Mouse (Mus musculus) cortical plate, adult 2 months (tissue): ENCODE results near the gene Zfp936. TPM values are rescaled to one million over a fixed set of nuclear protein-coding genes. Genes with fewer than 3 reads are reported as not detected.
"Not testable (repeated sequence)": the region's sequence is repeated elsewhere in the genome, so short reads cannot be mapped to it uniquely, and the experiment has no call there.

Source experiments
- H3K27ac ChIP-seq: fragments of 200-500 bp; 2 replicates; pipeline ENCODE4 v1.5.1; 2012; ENCODE audit warnings: low read length, control low read depth, inconsistent platforms; ENCODE audit not compliant: insufficient read depth
- H3K4me1 ChIP-seq: fragments of 200-500 bp; 2 replicates; pipeline ENCODE4 v1.6.1; 2011; ENCODE audit warnings: low read length; ENCODE audit not compliant: control insufficient read depth, insufficient read depth
- H3K4me3 ChIP-seq: fragments of 200-500 bp; 2 replicates; pipeline ENCODE4 v1.5.1; 2011; ENCODE audit warnings: mild to moderate bottlenecking, low read length, control low read depth; ENCODE audit not compliant: insufficient read depth
- CTCF ChIP-seq: fragments of 200-500 bp; IDR thresholded peaks from 2 replicates; pipeline ENCODE4 v1.5.1; 2011; ENCODE audit warnings: mild to moderate bottlenecking, control low read depth, low read length; ENCODE audit not compliant: insufficient read depth; ENCODE audit errors: extremely low read depth
- POLR2A ChIP-seq: fragments of 200-500 bp; IDR thresholded peaks from 2 replicates; pipeline ENCODE4 v1.6.1; 2011; ENCODE audit warnings: mild to moderate bottlenecking, low read length, control low read depth; ENCODE audit not compliant: insufficient read depth; ENCODE audit errors: extremely low read depth
- polyA plus RNA-seq: library from polyadenylated mRNA; depleted of rRNA; stranded (reverse); fragments of >200 nt; gene quantifications from 2 replicates; pipeline ENCODE4 v1.2.3, GENCODE M21; 2012; rRNA removed

Zfp936 gene
- not detected in 2 replicates for polyA plus RNA-seq

GRCm38 (mm10) chr7:43113929-43114328, at the start of gene Zfp936:
Gene Zfp936 (plus strand): TSS chr7:43114229.
- not testable (repeated sequence) for H3K4me3 ChIP-seq, H3K4me1 ChIP-seq, H3K27ac ChIP-seq

GRCm38 (mm10) chr7:43077831-43078230, 36.2 kb upstream of the Zfp936 start:
- Histone ChIP-seq H3K4me3 (no peak overlapping the region), H3K4me1 (no peaks in the 10 kb centered on the region), H3K27ac (no peak overlapping the region)
- TF ChIP-seq POLR2A = no peak
- TF ChIP-seq CTCF = no peak

GRCm38 (mm10) chr7:43128691-43129090, 14.7 kb downstream of the Zfp936 start:
- H3K4me1 ChIP-seq, H3K27ac ChIP-seq, H3K4me3 ChIP-seq: not testable (repeated sequence)

- H3K4me3 ChIP-seq, H3K27ac ChIP-seq, H3K4me1 ChIP-seq: not testable (repeated sequence)
Measured at GRCm38 (mm10) chr7:43164121-43164520, 50.1 kb downstream of the Zfp936 start.

GRCm38 (mm10) chr7:43167101-43167500, 53.1 kb downstream of the Zfp936 start:
- not testable (repeated sequence) for H3K4me3 ChIP-seq, H3K27ac ChIP-seq

GRCm38 (mm10) chr7:43167811-43168210, 53.8 kb downstream of the Zfp936 start:
- H3K4me1 ChIP-seq, H3K4me3 ChIP-seq: not testable (repeated sequence)

More at GRCm38 (mm10) chr7:43167101-43167500, 53.1 kb downstream of the Zfp936 start:
- H3K4me1 ChIP-seq = not testable (repeated sequence)

GRCm38 (mm10) chr7:43168212-43168611, 54.2 kb downstream of the Zfp936 start:
- not testable (repeated sequence) for H3K4me1 ChIP-seq, H3K4me3 ChIP-seq, H3K27ac ChIP-seq

More at GRCm38 (mm10) chr7:43167811-43168210, 53.8 kb downstream of the Zfp936 start:
- not testable (repeated sequence) for H3K27ac ChIP-seq

- H3K4me1 ChIP-seq = no peaks in the 10 kb centered on the region
- TF ChIP-seq CTCF (no peak), POLR2A (no peak)
- no peak overlapping the region for H3K4me3 ChIP-seq
- no peak overlapping the region for H3K27ac ChIP-seq
Measured at GRCm38 (mm10) chr7:43177003-43177702, 63.1 kb downstream of the Zfp936 start.

- H3K4me1 ChIP-seq, H3K27ac ChIP-seq, H3K4me3 ChIP-seq: not testable (repeated sequence)
Measured at GRCm38 (mm10) chr7:43213781-43214180, 99.8 kb downstream of the Zfp936 start.

Other genes starting within 250 kb of the Zfp936 start
- not detected in 2 replicates for gene Gm2381, start 247.0 kb upstream of the Zfp936 start, polyA plus RNA-seq
- gene Vmn2r63, start 180.4 kb upstream of the Zfp936 start, polyA plus RNA-seq = not detected in 2 replicates
- gene Gm9268, start 95.5 kb upstream of the Zfp936 start, polyA plus RNA-seq = not detected in 2 replicates
- 15.3 and 15.4 TPM in 2 replicates for gene Zfp715, start 199.1 kb downstream of the Zfp936 start, polyA plus RNA-seq
- 0.44 and 1.1 TPM in 2 replicates for gene Siglecf, start 237.1 kb downstream of the Zfp936 start, polyA plus RNA-seq